Mouse (Mus musculus) neural tube, embryonic 11.5 days (tissue): ENCODE measurements at regions not wholly inside any gene's neighbourhood (a gene's known extent, or its start where the extent isn't known, plus 50 kb on each side); places are given as distances from the start of the nearest gene placed in this dataset.

ENCODE experiments used
- ATAC-seq: fragments of 200-750 bp; cut with Nextera tagmentation; 2 replicates; pipeline ENCODE4 v1.8.0; 2017; ENCODE audit warnings: moderate number of reproducible peaks, mild to moderate bottlenecking, moderate TSS enrichment, moderate library complexity; ENCODE audit not compliant: insufficient read depth, low FRiP score, low TSS enrichment
- DNase-seq: peaks from one replicate; pipeline ENCODE4 v3.0.0-alpha.2; 2015; ENCODE audit warnings: low spot score
- H3K27ac ChIP-seq: fragments of 300-500 bp; sonication (generic); 2 replicates; pipeline ENCODE4 v1.5.1; 2014; ENCODE audit warnings: low read depth, mild to moderate bottlenecking, low read length
- H3K27me3 ChIP-seq: fragments of 300-500 bp; sonication (generic); 2 replicates; pipeline ENCODE4 v1.6.1; 2014; ENCODE audit warnings: mild to moderate bottlenecking, low read length, mixed read lengths; ENCODE audit not compliant: control insufficient read depth, insufficient read depth
- H3K36me3 ChIP-seq: fragments of 300-500 bp; sonication (generic); 2 replicates; pipeline ENCODE4 v1.6.1; 2014; ENCODE audit warnings: mild to moderate bottlenecking, low read length, moderate library complexity, mixed read lengths; ENCODE audit not compliant: control insufficient read depth, insufficient read depth
- H3K4me1 ChIP-seq: fragments of 300-500 bp; sonication (generic); 2 replicates; pipeline ENCODE4 v1.6.1; 2014; ENCODE audit warnings: low read length, mixed read lengths; ENCODE audit not compliant: control insufficient read depth, insufficient read depth
- H3K4me2 ChIP-seq: fragments of 300-500 bp; sonication (generic); 2 replicates; pipeline ENCODE4 v1.6.1; 2014; ENCODE audit warnings: low read depth, mild to moderate bottlenecking, moderate library complexity
- H3K4me3 ChIP-seq: fragments of 300-500 bp; sonication (generic); 2 replicates; pipeline ENCODE4 v1.5.1; 2014; ENCODE audit warnings: low read depth, low read length
- H3K9ac ChIP-seq: fragments of 300-500 bp; sonication (generic); 2 replicates; pipeline ENCODE4 v1.6.1; 2014; ENCODE audit warnings: mild to moderate bottlenecking, low read length
- H3K9me3 ChIP-seq: fragments of 300-500 bp; sonication (generic); 2 replicates; pipeline ENCODE4 v1.6.1; 2016; ENCODE audit warnings: low read length; ENCODE audit not compliant: control insufficient read depth
- WGBS: fragments of 180-500 bp; shearing (Covaris S2); extraction: QIAGEN DNeasy Blood & Tissue Kit; methylation state at CpG from one replicate; pipeline ENCODE4 v1.1.7; 2014; 5-methylcytosine and 5-hydroxymethylcytosine counted together

GRCm38 (mm10) chr16:7801161-7801560 lies 623.8 kb downstream of the Tmem114 start:
- H3K4me1 ChIP-seq = 0 out of 2 replicates have a peak, but pooled peaks cover 4% of the 10 kb centered on the region
- no peak overlapping the region for H3K9ac ChIP-seq
- ATAC-seq = no peak
- 95% methylated on average over 2 of the region's 2 CpGs for WGBS
- H3K36me3 ChIP-seq = no peaks in the 10 kb centered on the region
- no peak overlapping the region for H3K4me3 ChIP-seq
- H3K9me3 ChIP-seq = no peaks in the 10 kb centered on the region
- H3K4me2 ChIP-seq = no peak overlapping the region
- no peak for DNase-seq
- no peaks in the 10 kb centered on the region for H3K27me3 ChIP-seq
- H3K27ac ChIP-seq = no peak overlapping the region

DNA sequence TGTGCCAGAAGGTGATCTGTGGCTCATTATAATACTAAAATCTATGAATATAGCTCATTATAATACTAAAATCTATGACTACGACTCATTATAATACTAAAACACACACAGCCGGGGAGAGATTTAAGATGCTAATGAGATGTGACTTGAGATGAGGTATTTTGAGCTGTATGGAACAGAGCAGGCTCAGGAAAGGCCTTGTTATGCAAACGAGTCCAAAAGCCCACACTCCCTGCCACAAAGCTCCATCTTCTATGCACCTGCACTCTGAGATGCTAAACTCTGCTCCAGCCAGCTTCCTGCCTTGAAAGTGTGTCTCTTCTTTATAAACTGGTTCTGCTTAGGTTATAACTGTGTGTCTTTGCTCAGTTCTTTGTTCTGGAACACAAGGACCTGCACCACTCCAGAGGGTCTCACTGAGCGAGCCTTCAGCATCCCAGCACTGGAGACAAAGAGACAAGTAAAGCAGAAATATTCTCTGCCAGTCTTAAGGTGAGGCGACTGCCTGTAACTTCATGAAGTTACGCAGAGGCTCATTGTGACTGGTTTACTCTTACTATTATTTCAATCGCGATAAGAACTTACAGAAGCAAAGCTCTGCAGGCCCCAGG lies 627.7 kb downstream of the Tmem114 start:
- DNase-seq (no peak), ATAC-seq (no peak)
- Histone ChIP-seq H3K27ac (no peak overlapping the region), H3K4me1 (0 out of 2 replicates have a peak, but pooled peaks cover 4% of the 10 kb centered on the region), H3K9me3 (no peaks in the 10 kb centered on the region), H3K4me2 (no peak overlapping the region), H3K4me3 (no peak overlapping the region), H3K36me3 (no peaks in the 10 kb centered on the region), H3K27me3 (no peaks in the 10 kb centered on the region), H3K9ac (no peak overlapping the region)
- 60% methylated on average over 8 of the region's 8 CpGs for WGBS

GRCm38 (mm10) chr16:7795561-7795960 lies 629.4 kb downstream of the Tmem114 start:
- no peak overlapping the region for H3K4me2 ChIP-seq
- H3K9ac ChIP-seq = no peak overlapping the region
- 46% methylated on average over 3 of the region's 3 CpGs for WGBS
- 0 out of 2 replicates have a peak, but pooled peaks cover 4% of the 10 kb centered on the region for H3K4me1 ChIP-seq
- no peaks in the 10 kb centered on the region for H3K36me3 ChIP-seq
- H3K27me3 ChIP-seq = no peaks in the 10 kb centered on the region
- DNase-seq (no peak), ATAC-seq (no peak)
- no peaks in the 10 kb centered on the region for H3K9me3 ChIP-seq
- H3K27ac ChIP-seq = no peak overlapping the region
- H3K4me3 ChIP-seq = no peak overlapping the region

DNA sequence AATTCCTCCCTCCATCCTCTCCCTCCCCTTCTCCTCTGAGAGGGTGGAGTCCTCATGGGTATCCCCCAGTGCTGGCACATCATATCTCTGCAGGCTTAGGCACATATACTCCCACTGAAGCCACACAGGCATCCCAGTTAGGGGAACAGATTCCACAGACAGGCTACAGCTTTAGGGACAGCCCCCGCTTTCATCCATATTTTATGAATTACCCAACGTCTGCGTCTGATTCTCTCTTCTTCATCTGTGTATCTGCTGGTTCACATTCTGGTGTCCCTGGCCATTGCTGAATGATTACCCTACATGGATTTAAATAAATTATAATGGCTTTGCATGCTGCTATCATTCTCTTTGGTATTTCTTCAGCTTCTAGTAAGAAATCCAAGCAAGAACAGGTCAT lies 632.4 kb downstream of the Tmem114 start:
- Histone ChIP-seq H3K9ac (no peak overlapping the region), H3K4me1 (0 out of 2 replicates have a peak, but pooled peaks cover under 1% of the 10 kb centered on the region), H3K4me2 (no peak overlapping the region), H3K27ac (no peak overlapping the region), H3K9me3 (no peaks in the 10 kb centered on the region), H3K4me3 (no peak overlapping the region), H3K27me3 (no peaks in the 10 kb centered on the region), H3K36me3 (no peaks in the 10 kb centered on the region)
- ATAC-seq (no peak), DNase-seq (no peak)
- 86% methylated on average over 3 of the region's 3 CpGs for WGBS

DNA sequence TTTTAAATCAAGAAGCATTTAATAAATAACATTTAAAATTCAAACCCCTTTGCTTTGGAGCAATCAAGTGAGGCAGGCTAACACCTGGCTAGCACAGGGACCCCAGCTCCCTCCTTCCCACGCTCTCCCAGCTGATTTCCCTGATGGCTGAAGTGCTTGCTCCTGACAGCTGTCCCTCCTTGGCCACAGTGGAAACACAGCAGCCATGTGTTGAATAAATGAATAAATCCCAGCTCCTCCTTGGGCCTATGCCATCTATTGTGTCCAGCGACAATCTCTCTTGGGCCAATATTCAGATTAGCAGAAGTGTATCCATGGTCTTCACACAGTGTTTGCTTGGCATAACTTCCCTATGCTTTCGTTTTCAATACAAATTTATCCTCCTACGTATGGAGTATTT lies 634.7 kb downstream of the Tmem114 start:
- no peak overlapping the region for H3K27ac ChIP-seq
- no peaks in the 10 kb centered on the region for H3K9me3 ChIP-seq
- ATAC-seq = no peak
- no peaks in the 10 kb centered on the region for H3K4me1 ChIP-seq
- no peak overlapping the region for H3K4me3 ChIP-seq
- H3K36me3 ChIP-seq = no peaks in the 10 kb centered on the region
- no peak overlapping the region for H3K9ac ChIP-seq
- no peak overlapping the region for H3K4me2 ChIP-seq
- DNase-seq = no peak
- WGBS = 81% methylated on average over 4 of the region's 4 CpGs
- H3K27me3 ChIP-seq = no peaks in the 10 kb centered on the region

GRCm38 (mm10) chr16:7788209-7788608 lies 636.7 kb downstream of the Tmem114 start:
- Histone ChIP-seq H3K4me3 (no peak overlapping the region), H3K4me2 (no peak overlapping the region), H3K27ac (no peak overlapping the region), H3K9ac (no peak overlapping the region), H3K27me3 (no peaks in the 10 kb centered on the region), H3K36me3 (no peaks in the 10 kb centered on the region), H3K9me3 (no peaks in the 10 kb centered on the region), H3K4me1 (no peaks in the 10 kb centered on the region)
- no peak for ATAC-seq
- 87% methylated on average over 2 of the region's 2 CpGs for WGBS
- DNase-seq = no peak

GRCm38 (mm10) chr16:7781506-7781905 lies 643.4 kb downstream of the Tmem114 start:
- 83% methylated on average over 2 of the region's 2 CpGs for WGBS

DNA sequence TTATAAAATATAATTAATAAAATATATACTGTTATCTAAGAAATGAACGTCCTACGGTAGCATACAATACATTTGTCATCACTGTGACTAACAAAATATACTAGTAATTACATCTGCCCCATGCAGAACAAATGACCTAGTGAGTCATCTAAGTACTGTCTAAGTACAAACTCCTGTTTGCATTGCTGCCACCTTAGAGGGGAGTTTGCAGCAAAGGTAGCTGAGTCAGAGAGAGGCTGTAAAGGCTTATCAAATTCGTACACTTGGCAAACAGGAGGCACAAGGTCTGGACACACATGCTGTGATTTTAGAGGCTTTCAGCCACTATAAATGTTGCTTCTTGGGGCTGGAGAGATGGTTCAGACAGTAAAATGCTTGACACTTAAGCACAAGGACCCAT lies 649.3 kb downstream of the Tmem114 start:
- DNase-seq (no peak), ATAC-seq (no peak)
- H3K27ac ChIP-seq = no peak overlapping the region
- H3K9ac ChIP-seq = no peak overlapping the region
- WGBS = 89% methylated on average over 3 of the region's 3 CpGs
- no peak overlapping the region for H3K4me2 ChIP-seq
- H3K9me3 ChIP-seq = no peaks in the 10 kb centered on the region
- no peak overlapping the region for H3K4me3 ChIP-seq
- no peaks in the 10 kb centered on the region for H3K4me1 ChIP-seq
- H3K27me3 ChIP-seq = no peaks in the 10 kb centered on the region
- H3K36me3 ChIP-seq = no peaks in the 10 kb centered on the region

More at GRCm38 (mm10) chr16:7781506-7781905, 643.4 kb downstream of the Tmem114 start:
- Histone ChIP-seq H3K4me3 (no peak overlapping the region), H3K27ac (no peak overlapping the region), H3K4me2 (no peak overlapping the region), H3K9ac (no peak overlapping the region), H3K9me3 (no peaks in the 10 kb centered on the region), H3K27me3 (no peaks in the 10 kb centered on the region), H3K36me3 (no peaks in the 10 kb centered on the region), H3K4me1 (no peaks in the 10 kb centered on the region)
- no peak for ATAC-seq
- no peak for DNase-seq

DNA sequence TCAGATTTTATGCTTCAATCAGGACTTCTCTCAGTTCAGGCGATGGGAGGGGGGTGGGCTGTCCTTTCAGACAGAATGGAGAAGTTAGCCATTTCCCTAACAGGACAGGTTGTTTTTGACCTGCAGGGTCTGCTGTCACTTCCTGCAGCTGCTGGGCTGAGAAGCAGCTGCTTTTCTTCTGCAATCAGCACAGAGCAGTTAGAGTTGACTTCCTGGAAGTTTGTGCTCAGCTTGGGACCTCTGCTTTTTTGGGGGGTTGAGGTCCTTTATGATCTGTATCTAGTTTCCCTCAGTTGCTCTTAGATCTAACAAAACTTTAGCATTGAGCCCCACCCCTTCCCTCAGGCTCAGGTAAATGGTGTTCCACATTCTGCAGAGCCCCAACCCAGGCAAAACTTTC lies 656.5 kb downstream of the Tmem114 start:
- Histone ChIP-seq H3K4me2 (no peak overlapping the region), H3K27me3 (no peaks in the 10 kb centered on the region), H3K27ac (no peak overlapping the region), H3K36me3 (no peaks in the 10 kb centered on the region), H3K9me3 (no peaks in the 10 kb centered on the region), H3K4me3 (no peak overlapping the region), H3K9ac (no peak overlapping the region), H3K4me1 (peaks cover 2% of the 10 kb centered on the region; the same call in 1 of the 2 replicates)
- no peak for ATAC-seq
- DNase-seq = no peak
- 67% methylated on average over 1 of the region's 1 CpGs for WGBS
